Mouse (Mus musculus): ENCODE results near the gene Nisch. TPM values are rescaled to one million over a fixed set of nuclear protein-coding genes. Genes with fewer than 3 reads are reported as not detected.

The Nisch gene
- polyA plus RNA-seq, 1 experiment, result 157 TPM

- WGBS, result 62% methylated on average over 7 of the region's 7 CpGs
These were observed 51.3 kb downstream of the Nisch start for GRCm38 (mm10) chr14:31165458-31165857.

GRCm38 (mm10) chr14:31165010-31165409, 51.7 kb downstream of the Nisch start:
- no peak overlapping the region for H3K27ac ChIP-seq (ENCODE audit: insufficient read depth, low read depth, low read length)
- H3K4me1 ChIP-seq (ENCODE audit: control insufficient read depth, insufficient read depth, insufficient read length, low read length), result peaks cover 7% of the 10 kb centered on the region; the same call in 1 of the 2 replicates
- 43% methylated on average over 2 of the region's 2 CpGs for WGBS
- no peaks in the 10 kb centered on the region for H3K36me3 ChIP-seq (ENCODE audit: control insufficient read depth, insufficient read depth, low read length)
- no peak for TF ChIP-seq POLR2A (IDR thresholded peaks at IDR 0.05; ENCODE audit: low read depth, low read length)
- no peak for TF ChIP-seq CTCF (IDR thresholded peaks at IDR 0.05; ENCODE audit: extremely low read depth, insufficient read length, insufficient replicate concordance, low read depth, low read length)
- H3K4me3 ChIP-seq (ENCODE audit: low read depth, low read length), result no peak overlapping the region
- no peaks in the 10 kb centered on the region for H3K27me3 ChIP-seq (ENCODE audit: control insufficient read depth, insufficient read depth, low read length)

More at GRCm38 (mm10) chr14:31165458-31165857, 51.3 kb downstream of the Nisch start:
- Histone ChIP-seq H3K36me3 (ENCODE audit: control insufficient read depth, insufficient read depth, low read length) (peaks cover 2% of the 10 kb centered on the region; the same call in 1 of the 2 replicates), H3K4me3 (ENCODE audit: low read depth, low read length) (no peak overlapping the region), H3K4me1 (ENCODE audit: control insufficient read depth, insufficient read depth, insufficient read length, low read length) (peaks cover 6% of the 10 kb centered on the region; the same call in 1 of the 2 replicates), H3K27ac (ENCODE audit: insufficient read depth, low read depth, low read length) (no peak overlapping the region), H3K27me3 (ENCODE audit: control insufficient read depth, insufficient read depth, low read length) (no peaks in the 10 kb centered on the region)
- TF ChIP-seq POLR2A (IDR thresholded peaks at IDR 0.05; ENCODE audit: low read depth, low read length), result no peak
- TF ChIP-seq CTCF (IDR thresholded peaks at IDR 0.05; ENCODE audit: extremely low read depth, insufficient read length, insufficient replicate concordance, low read depth, low read length), result no peak

- TF ChIP-seq CTCF (IDR thresholded peaks at IDR 0.05; ENCODE audit: extremely low read depth, insufficient read length, insufficient replicate concordance, low read depth, low read length) (no peak), POLR2A (IDR thresholded peaks at IDR 0.05; ENCODE audit: low read depth, low read length) (no peak)
- Histone ChIP-seq H3K36me3 (ENCODE audit: control insufficient read depth, insufficient read depth, low read length) (no peaks in the 10 kb centered on the region), H3K27me3 (ENCODE audit: control insufficient read depth, insufficient read depth, low read length) (no peaks in the 10 kb centered on the region), H3K27ac (ENCODE audit: insufficient read depth, low read depth, low read length) (no peak overlapping the region), H3K4me1 (ENCODE audit: control insufficient read depth, insufficient read depth, insufficient read length, low read length) (peaks cover 9% of the 10 kb centered on the region; the same call in 1 of the 2 replicates), H3K4me3 (ENCODE audit: low read depth, low read length) (no peak overlapping the region)
- WGBS, result 72% methylated on average over 8 of the region's 8 CpGs
These were observed 52.7 kb downstream of the Nisch start for GRCm38 (mm10) chr14:31164067-31164466.

- H3K4me1 ChIP-seq (ENCODE audit: control insufficient read depth, insufficient read depth, insufficient read length, low read length), result peaks cover 9% of the 10 kb centered on the region
- H3K4me3 ChIP-seq (ENCODE audit: low read depth, low read length), result no peak overlapping the region
- 75% methylated on average over 10 of the region's 10 CpGs for WGBS
- H3K27me3 ChIP-seq (ENCODE audit: control insufficient read depth, insufficient read depth, low read length), result no peaks in the 10 kb centered on the region
- TF ChIP-seq POLR2A (IDR thresholded peaks at IDR 0.05; ENCODE audit: low read depth, low read length) (no peak), CTCF (IDR thresholded peaks at IDR 0.05; ENCODE audit: extremely low read depth, insufficient read length, insufficient replicate concordance, low read depth, low read length) (no peak)
- H3K36me3 ChIP-seq (ENCODE audit: control insufficient read depth, insufficient read depth, low read length), result no peaks in the 10 kb centered on the region
- no peak overlapping the region for H3K27ac ChIP-seq (ENCODE audit: insufficient read depth, low read depth, low read length)
These were observed 55.1 kb downstream of the Nisch start for GRCm38 (mm10) chr14:31161638-31162037.

GRCm38 (mm10) chr14:31161191-31161590, 55.6 kb downstream of the Nisch start:
- H3K4me1 ChIP-seq (ENCODE audit: control insufficient read depth, insufficient read depth, insufficient read length, low read length), result peaks cover 9% of the 10 kb centered on the region
- TF ChIP-seq POLR2A (IDR thresholded peaks at IDR 0.05; ENCODE audit: low read depth, low read length) (no peak), CTCF (IDR thresholded peaks at IDR 0.05; ENCODE audit: extremely low read depth, insufficient read length, insufficient replicate concordance, low read depth, low read length) (no peak)
- H3K4me3 ChIP-seq (ENCODE audit: low read depth, low read length), result no peak overlapping the region
- H3K27ac ChIP-seq (ENCODE audit: insufficient read depth, low read depth, low read length), result no peak overlapping the region
- WGBS, result 77% methylated on average over 7 of the region's 7 CpGs
- H3K36me3 ChIP-seq (ENCODE audit: control insufficient read depth, insufficient read depth, low read length), result no peaks in the 10 kb centered on the region
- no peaks in the 10 kb centered on the region for H3K27me3 ChIP-seq (ENCODE audit: control insufficient read depth, insufficient read depth, low read length)

GRCm38 (mm10) chr14:31160196-31161150, 56.3 kb downstream of the Nisch start:
- 39% methylated on average over 27 of the region's 27 CpGs for WGBS
- H3K4me3 ChIP-seq (ENCODE audit: low read depth, low read length), result peak overlapping the region; percentile 61

GRCm38 (mm10) chr14:31145694-31146093, 71.1 kb downstream of the Nisch start:
- H3K4me3 ChIP-seq (ENCODE audit: low read depth, low read length), result no peak overlapping the region
- no peak for TF ChIP-seq POLR2A (IDR thresholded peaks at IDR 0.05; ENCODE audit: low read depth, low read length)
- TF ChIP-seq CTCF (IDR thresholded peaks at IDR 0.05; ENCODE audit: extremely low read depth, insufficient read length, insufficient replicate concordance, low read depth, low read length), result no peak
- no peaks in the 10 kb centered on the region for H3K4me1 ChIP-seq (ENCODE audit: control insufficient read depth, insufficient read depth, insufficient read length, low read length)
- no peaks in the 10 kb centered on the region; the same call in 1 of the 2 replicates for H3K36me3 ChIP-seq (ENCODE audit: control insufficient read depth, insufficient read depth, low read length)
- H3K27me3 ChIP-seq (ENCODE audit: control insufficient read depth, insufficient read depth, low read length), result no peaks in the 10 kb centered on the region
- 86% methylated on average over 11 of the region's 11 CpGs for WGBS
- H3K27ac ChIP-seq (ENCODE audit: insufficient read depth, low read depth, low read length), result no peak overlapping the region

More at GRCm38 (mm10) chr14:31160196-31161150, 56.3 kb downstream of the Nisch start:
- H3K27me3 ChIP-seq (ENCODE audit: control insufficient read depth, insufficient read depth, low read length), result no peaks in the 10 kb centered on the region
- TF ChIP-seq POLR2A (IDR thresholded peaks at IDR 0.05; ENCODE audit: low read depth, low read length) (no peak), CTCF (IDR thresholded peaks at IDR 0.05; ENCODE audit: extremely low read depth, insufficient read length, insufficient replicate concordance, low read depth, low read length) (no peak)
- H3K4me1 ChIP-seq (ENCODE audit: control insufficient read depth, insufficient read depth, insufficient read length, low read length), result peaks cover 9% of the 10 kb centered on the region
- no peaks in the 10 kb centered on the region for H3K36me3 ChIP-seq (ENCODE audit: control insufficient read depth, insufficient read depth, low read length)
- H3K27ac ChIP-seq (ENCODE audit: insufficient read depth, low read depth, low read length), result peak overlapping the region; percentile 58
